Mouse (Mus musculus) kidney, postnatal 0 days (tissue): ENCODE data around the gene Itpr2. TPM values are rescaled to one million over a fixed set of nuclear protein-coding genes. Genes with fewer than 3 reads are reported as not detected.

ENCODE experiments used
- ATAC-seq: fragments of 200-750 bp; cut with Nextera tagmentation; replicated peaks from 2 replicates; pipeline ENCODE4 v1.8.0; 2017; ENCODE audit warnings: low read depth, moderate number of reproducible peaks, moderate TSS enrichment, moderate library complexity; ENCODE audit not compliant: low FRiP score
- DNase-seq: peaks from one replicate; pipeline ENCODE4 v3.0.0-alpha.2; 2016; ENCODE audit warnings: low spot score
- H3K27ac ChIP-seq: fragments of 300-500 bp; sonication (generic); 2 replicates; pipeline ENCODE4 v1.5.1; 2014; ENCODE audit warnings: mild to moderate bottlenecking
- H3K27me3 ChIP-seq: fragments of 300-500 bp; sonication (generic); 2 replicates; pipeline ENCODE4 v1.6.1; 2014; ENCODE audit warnings: low read length, mixed read lengths; ENCODE audit not compliant: insufficient read depth
- H3K36me3 ChIP-seq: fragments of 300-500 bp; sonication (generic); 2 replicates; pipeline ENCODE4 v1.6.1; 2014; ENCODE audit warnings: low read length, mixed read lengths; ENCODE audit not compliant: insufficient read depth
- H3K4me1 ChIP-seq: fragments of 300-500 bp; sonication (generic); replicated peaks from 2 replicates; pipeline ENCODE4 v1.6.1; 2014; ENCODE audit warnings: antibody characterized with exemption, low read length, mixed read lengths; ENCODE audit not compliant: insufficient read depth
- H3K4me2 ChIP-seq: fragments of 300-500 bp; sonication (generic); 2 replicates; pipeline ENCODE4 v1.6.1; 2014; ENCODE audit warnings: mild to moderate bottlenecking, low read length, moderate library complexity, mixed read lengths
- H3K4me3 ChIP-seq: fragments of 300-500 bp; sonication (generic); replicated peaks from 2 replicates; pipeline ENCODE4 v1.5.1; 2014; ENCODE audit warnings: low read depth, low read length
- H3K9ac ChIP-seq: fragments of 300-500 bp; sonication (generic); 2 replicates; pipeline ENCODE4 v1.6.1; 2014; ENCODE audit warnings: low read depth, low read length
- H3K9me3 ChIP-seq: fragments of 300-500 bp; sonication (generic); replicated peaks from 2 replicates; pipeline ENCODE4 v1.6.1; 2016; ENCODE audit warnings: low read length, inconsistent platforms, mixed read lengths
- CTCF ChIP-seq: IDR thresholded peaks from 2 replicates; pipeline ENCODE4 v1.5.1; 2016; ENCODE audit warnings: antibody characterized with exemption, low read depth, mild to moderate bottlenecking, moderate library complexity
- WGBS: fragments of 180-500 bp; shearing (Covaris S2); extraction: QIAGEN DNeasy Blood & Tissue Kit; methylation state at CpG from one replicate; pipeline ENCODE4 v1.1.7; 2014; 5-methylcytosine and 5-hydroxymethylcytosine counted together
- polyA plus RNA-seq: library from polyadenylated mRNA; unstranded; fragments of >200 nt; fragmentation: Nextera tagmentation; extraction: Ambion mirVana; gene quantifications from 2 replicates; pipeline ENCODE4 v1.2.1, GENCODE M21; 2015

Gene Itpr2
- polyA plus RNA-seq, 1 experiment from 2014 or later, result 17.4 TPM

DNA sequence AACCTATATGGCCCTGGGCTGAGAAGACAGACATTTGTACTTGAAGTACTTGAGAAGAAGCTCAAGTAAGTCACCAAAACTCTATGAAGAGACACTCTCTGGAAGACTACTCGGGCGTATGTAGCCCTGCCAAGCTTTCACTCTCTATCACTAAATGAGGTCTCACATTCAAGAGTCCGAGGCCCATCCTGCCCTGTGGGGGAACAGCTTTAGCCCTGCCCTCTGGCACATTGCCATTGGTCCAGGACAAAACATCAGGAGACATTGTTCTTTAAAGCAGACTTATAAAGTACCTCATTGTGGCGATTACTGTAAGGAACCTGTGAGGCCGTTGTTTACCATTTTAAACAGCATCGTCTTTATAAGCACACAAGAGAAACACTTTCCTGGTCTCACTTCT is 77.7 kb downstream of the Itpr2 start:
- TF ChIP-seq CTCF, result no peak
- 80% methylated on average over 6 of the region's 6 CpGs for WGBS
- no peak for DNase-seq

GRCm38 (mm10) chr6:146420718-146421117 is 81.3 kb downstream of the Itpr2 start:
- WGBS, result 59% methylated on average over 6 of the region's 6 CpGs
- H3K36me3 ChIP-seq, result no peaks in the 10 kb centered on the region
- DNase-seq (no peak), ATAC-seq (no peak)
- H3K4me1 ChIP-seq, result peaks cover 5% of the 10 kb centered on the region; the same call in 1 of the 2 replicates
- no peak for TF ChIP-seq CTCF
- no peak overlapping the region for H3K9ac ChIP-seq
- no peaks in the 10 kb centered on the region for H3K27me3 ChIP-seq
- no peak overlapping the region for H3K4me2 ChIP-seq
- no peaks in the 10 kb centered on the region for H3K9me3 ChIP-seq
- H3K4me3 ChIP-seq, result no peak overlapping the region
- H3K27ac ChIP-seq, result no peak overlapping the region

More for the DNA sequence above, 77.7 kb downstream of the Itpr2 start:
- Histone ChIP-seq H3K9me3 (no peaks in the 10 kb centered on the region), H3K27ac (no peak overlapping the region), H3K4me1 (peaks cover 5% of the 10 kb centered on the region; the same call in 1 of the 2 replicates), H3K4me2 (no peak overlapping the region), H3K36me3 (no peaks in the 10 kb centered on the region), H3K27me3 (no peaks in the 10 kb centered on the region), H3K4me3 (no peak overlapping the region), H3K9ac (no peak overlapping the region)
- ATAC-seq, result no peak

DNA sequence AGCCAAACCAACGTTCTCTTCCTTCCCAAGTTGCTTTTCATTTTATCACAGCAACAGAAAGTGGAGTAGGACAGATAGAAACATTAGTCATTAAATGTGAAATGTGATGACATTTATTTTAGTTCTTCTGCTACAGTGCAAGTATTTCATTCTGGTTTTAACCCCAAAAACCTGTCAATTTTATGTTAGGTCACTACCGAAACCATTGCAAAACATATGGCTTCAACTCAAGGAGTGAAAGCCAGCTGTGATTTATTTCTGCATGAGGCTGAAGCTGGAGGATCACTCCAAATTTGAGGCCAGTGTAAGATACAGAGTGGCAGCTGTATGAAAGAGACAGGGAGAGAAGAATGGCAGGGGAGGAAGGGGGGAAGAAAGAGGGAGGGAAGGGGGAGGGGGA is 85.6 kb downstream of the Itpr2 start:
- TF ChIP-seq CTCF, result no peak
- Histone ChIP-seq H3K4me1 (peaks cover 5% of the 10 kb centered on the region; the same call in 1 of the 2 replicates), H3K9ac (no peak overlapping the region), H3K4me3 (no peak overlapping the region), H3K27ac (no peak overlapping the region), H3K4me2 (no peak overlapping the region), H3K36me3 (no peaks in the 10 kb centered on the region), H3K9me3 (no peaks in the 10 kb centered on the region), H3K27me3 (no peaks in the 10 kb centered on the region)
- DNase-seq (no peak), ATAC-seq (no peak)
- WGBS, result 58% methylated on average over 2 of the region's 2 CpGs

GRCm38 (mm10) chr6:146414094-146414493 is 87.9 kb downstream of the Itpr2 start:
- H3K36me3 ChIP-seq, result no peaks in the 10 kb centered on the region
- no peak overlapping the region for H3K4me3 ChIP-seq
- H3K27ac ChIP-seq, result no peak overlapping the region
- ATAC-seq (no peak), DNase-seq (no peak)
- no peaks in the 10 kb centered on the region for H3K9me3 ChIP-seq
- H3K4me1 ChIP-seq, result no peaks in the 10 kb centered on the region
- TF ChIP-seq CTCF, result no peak
- no peaks in the 10 kb centered on the region for H3K27me3 ChIP-seq
- H3K4me2 ChIP-seq, result no peak overlapping the region
- no peak overlapping the region for H3K9ac ChIP-seq
- 81% methylated on average over 7 of the region's 7 CpGs for WGBS

DNA sequence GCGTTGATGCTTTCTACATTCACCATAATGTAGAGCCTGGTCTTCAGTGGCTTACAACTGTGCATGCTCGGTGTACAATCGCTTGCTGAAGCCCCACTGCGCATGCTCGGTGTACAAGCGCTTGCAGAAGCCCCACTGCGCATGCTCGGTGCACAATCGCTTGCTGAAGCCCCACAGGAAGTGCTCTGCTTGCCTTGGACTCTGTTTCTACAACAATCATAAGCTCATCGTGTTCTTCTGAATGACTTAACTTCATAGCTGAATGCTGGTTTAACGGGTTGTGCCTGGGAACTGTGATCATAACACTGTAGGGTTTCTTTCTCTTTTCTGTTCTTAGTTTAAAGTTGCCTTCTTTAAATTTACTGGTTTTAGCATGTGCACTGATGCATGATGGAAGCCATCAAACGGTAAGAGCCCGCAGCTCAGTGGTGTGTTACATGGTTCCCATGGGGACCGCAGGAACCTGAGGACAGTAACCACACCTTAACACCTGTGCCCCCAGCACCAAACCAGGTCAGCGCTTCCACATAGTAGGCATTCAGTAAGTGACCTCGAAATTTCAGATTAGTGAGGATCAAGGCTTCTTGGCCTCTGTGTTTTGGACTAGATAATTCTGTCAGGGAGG is 90.5 kb downstream of the Itpr2 start:
- 68% methylated on average over 16 of the region's 16 CpGs for WGBS
- no peak overlapping the region for H3K27ac ChIP-seq

GRCm38 (mm10) chr6:146410427-146410810 is 91.6 kb downstream of the Itpr2 start:
- ATAC-seq, result no peak
- DNase-seq, result no peak
- Histone ChIP-seq H3K4me3 (no peak overlapping the region), H3K9me3 (no peaks in the 10 kb centered on the region), H3K4me1 (no peaks in the 10 kb centered on the region), H3K36me3 (no peaks in the 10 kb centered on the region), H3K4me2 (peak overlapping the region; percentile 21; the same call in 1 of the 2 replicates), H3K27ac (no peak overlapping the region), H3K27me3 (no peaks in the 10 kb centered on the region), H3K9ac (no peak overlapping the region)
- 71% methylated on average over 6 of the region's 6 CpGs for WGBS
- no peak for TF ChIP-seq CTCF

More for the DNA sequence above, 90.5 kb downstream of the Itpr2 start:
- H3K4me2 ChIP-seq, result no peak overlapping the region
- no peak overlapping the region for H3K9ac ChIP-seq
- no peak for TF ChIP-seq CTCF
- H3K27me3 ChIP-seq, result no peaks in the 10 kb centered on the region
- H3K36me3 ChIP-seq, result no peaks in the 10 kb centered on the region
- 0 out of 2 replicates have a peak, but pooled peaks have one; percentile 37 for ATAC-seq
- no peaks in the 10 kb centered on the region for H3K9me3 ChIP-seq
- H3K4me1 ChIP-seq, result no peaks in the 10 kb centered on the region
- no peak overlapping the region for H3K4me3 ChIP-seq
- no peak for DNase-seq
